Comparison of ENCODE assay signal across 21 mouse cellular contexts in the genomic region with DNA sequence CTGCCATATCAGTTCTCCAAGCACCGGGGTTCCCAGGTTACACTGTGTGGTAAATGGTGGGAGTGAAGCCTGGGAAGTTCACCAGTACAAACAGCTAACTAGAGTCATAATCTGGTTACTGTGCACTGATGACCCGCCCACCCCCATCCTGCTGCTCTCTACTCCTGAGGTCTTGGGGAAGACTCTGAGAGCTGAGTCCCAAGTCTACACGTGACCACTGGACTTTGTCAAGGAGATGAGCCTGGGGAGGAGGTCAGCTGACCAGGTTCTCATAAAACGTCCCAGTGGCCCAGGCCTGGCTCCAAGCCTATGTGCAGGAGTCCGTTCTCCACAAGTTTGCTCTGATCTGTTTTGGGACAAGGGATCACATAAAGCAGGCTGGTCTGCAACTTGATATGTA. TPM values are rescaled to one million over a fixed set of nuclear protein-coding genes. Genes with fewer than 3 reads are reported as not detected.
DNase-seq lines count a peak whose midpoint lies in the region; ATAC-seq and TF ChIP-seq lines count a peak whose summit lies in the region.
"Had no signal": no experiment of that assay in that cellular context is flagged by ENCODE, and none has a peak within 500 bp of the region (broad histone marks: within the 10 kb centered on the region; RNA-seq: fewer than 3 reads in every experiment).

No protein-coding gene starts in this region.

- no peak for TF ChIP-seq CTCF in heart, adult 2 months (IDR thresholded peaks at IDR 0.05)

- intact Hi-C loops in heart, adult 2 months (cut with DNase I) = no loop called here

- TF ChIP-seq POLR2A in heart, adult 2 months (IDR thresholded peaks at IDR 0.05; ENCODE audit: insufficient read depth, low read depth, low read length) = no peak

- H3K4me2 ChIP-seq in midbrain, embryonic 15.5 days = no peak overlapping the region
- H3K4me2 ChIP-seq: embryonic facial prominence, embryonic 13.5 days; forebrain, embryonic 15.5 days; limb, embryonic 15.5 days; liver, embryonic 15.5 days; midbrain, embryonic 11.5 days; neural tube, embryonic 12.5 days had no signal

- H3K9me3 ChIP-seq in heart, embryonic 10.5 days = no peaks in the 10 kb centered on the region
- no peaks in the 10 kb centered on the region for H3K9me3 ChIP-seq in midbrain, embryonic 15.5 days
- H3K9me3 ChIP-seq: embryonic facial prominence, embryonic 13.5 days; forebrain, embryonic 15.5 days; limb, embryonic 15.5 days; liver, embryonic 15.5 days; neural tube, embryonic 12.5 days had no signal

- no peaks in the 10 kb centered on the region for H3K27me3 ChIP-seq in heart, embryonic 10.5 days (ENCODE audit: insufficient read depth, poor library complexity, severe bottlenecking)
- H3K27me3 ChIP-seq in heart, adult 2 months (ENCODE audit: control insufficient read depth, insufficient read depth, low read length) = no peaks in the 10 kb centered on the region
- no peaks in the 10 kb centered on the region for H3K27me3 ChIP-seq in midbrain, embryonic 15.5 days (replicated peaks)
- H3K27me3 ChIP-seq: embryonic facial prominence, embryonic 13.5 days; forebrain, embryonic 15.5 days; limb, embryonic 15.5 days; liver, embryonic 15.5 days; neural tube, embryonic 12.5 days; Patski had no signal

- peak overlapping the region; percentile 47; the same call in 1 of the 2 replicates for H3K27ac ChIP-seq in heart, embryonic 10.5 days
- H3K27ac ChIP-seq in heart, adult 2 months = no peak overlapping the region
- no peak overlapping the region for H3K27ac ChIP-seq in midbrain, embryonic 15.5 days
- H3K27ac ChIP-seq: embryonic facial prominence, embryonic 13.5 days; forebrain, embryonic 15.5 days; limb, embryonic 15.5 days; liver, embryonic 15.5 days; neural tube, embryonic 12.5 days had no signal

- TF ChIP-seq EP300 in heart, adult 2 months (IDR thresholded peaks at IDR 0.05; ENCODE audit: insufficient read depth, low read depth, low read length) = no peak

- no peak for DNase-seq in heart, embryonic 10.5 days (ENCODE audit: low spot score)
- DNase-seq in heart, adult 2 months = no peak
- DNase-seq in ZHBTc4 (ENCODE audit: low read depth, low spot score) = peak; percentile 25
- DNase-seq in kidney, adult 8-10 months = peak; percentile 93
- peak; percentile 89 to 95 for DNase-seq in kidney, postnatal 25 days
- no peak for DNase-seq in adrenal gland, postnatal 10 days
- DNase-seq: cerebellum, adult 8-10 months; gastrocnemius, postnatal 14 days; right cerebral cortex, postnatal 4 days; thymus, postnatal 14 days had no signal

- WGBS in heart, embryonic 10.5 days = 80% methylated on average over 5 of the region's 5 CpGs
- WGBS in heart, adult 2 months = 63% methylated on average over 5 of the region's 5 CpGs
- WGBS in midbrain, embryonic 15.5 days = 82% methylated on average over 5 of the region's 5 CpGs

- ATAC-seq in erythroblast, adult 5-6 weeks (replicated peaks; ENCODE audit: low FRiP score, poor library complexity, severe bottlenecking) = no peak
- ATAC-seq in midbrain, embryonic 15.5 days (replicated peaks) = no peak
- ATAC-seq: activated CD4-positive, CD25-positive, alpha-beta regulatory T cell, adult 4 months; CD4-positive, CD25-positive, alpha-beta regulatory T cell, adult 4 months; forebrain, embryonic 15.5 days; Patski had no signal

- peaks cover 2% of the 10 kb centered on the region for H3K79me2 ChIP-seq in heart, adult 2 months (replicated peaks; ENCODE audit: control insufficient read depth, insufficient read depth, low read length)

- no peak overlapping the region for H3K9ac ChIP-seq in heart, adult 2 months (ENCODE audit: low read depth, low read length)
- no peak overlapping the region for H3K9ac ChIP-seq in midbrain, embryonic 15.5 days
- H3K9ac ChIP-seq: embryonic facial prominence, embryonic 13.5 days; forebrain, embryonic 15.5 days; limb, embryonic 15.5 days; liver, embryonic 15.5 days; neural tube, embryonic 12.5 days had no signal

- no peaks in the 10 kb centered on the region for H3K36me3 ChIP-seq in heart, embryonic 10.5 days
- H3K36me3 ChIP-seq in heart, adult 2 months (ENCODE audit: control insufficient read depth, insufficient read depth, low read length) = peaks cover 21% of the 10 kb centered on the region
- no peaks in the 10 kb centered on the region for H3K36me3 ChIP-seq in midbrain, embryonic 15.5 days (replicated peaks)
- H3K36me3 ChIP-seq: embryonic facial prominence, embryonic 13.5 days; forebrain, embryonic 15.5 days; liver, embryonic 15.5 days; neural tube, embryonic 12.5 days had no signal

- H3K4me3 ChIP-seq in heart, embryonic 10.5 days = no peak overlapping the region
- no peak overlapping the region for H3K4me3 ChIP-seq in heart, adult 2 months
- H3K4me3 ChIP-seq in midbrain, embryonic 15.5 days = no peak overlapping the region
- H3K4me3 ChIP-seq: embryonic facial prominence, embryonic 13.5 days; forebrain, embryonic 15.5 days; limb, embryonic 15.5 days; liver, embryonic 15.5 days; neural tube, embryonic 12.5 days had no signal

- peaks cover 51% of the 10 kb centered on the region for H3K4me1 ChIP-seq in heart, embryonic 10.5 days
- peaks cover 36% of the 10 kb centered on the region for H3K4me1 ChIP-seq in heart, adult 2 months (ENCODE audit: control insufficient read depth, insufficient read depth, low read length)
- H3K4me1 ChIP-seq in midbrain, embryonic 15.5 days = peaks cover 4% of the 10 kb centered on the region; the same call in 1 of the 2 replicates
- H3K4me1 ChIP-seq: embryonic facial prominence, embryonic 13.5 days; forebrain, embryonic 15.5 days; limb, embryonic 15.5 days; liver, embryonic 15.5 days; neural tube, embryonic 12.5 days had no signal

RNA-seq across cellular contexts. Expression of gene Rab11fip5, which starts 14.1 kb away (rescaled TPM):
- polyA plus RNA-seq in heart, embryonic 10.5 days (2016; fragmentation: Nextera tagmentation; extraction: Ambion mirVana) = 9.0 and 23.0 TPM in 2 replicates
- total RNA-seq in heart, adult 2 months (2021) = 10 to 100 TPM; 59.3 to 73.9 TPM
- 41.6 and 55.0 TPM in 2 replicates for polyA plus RNA-seq in heart, adult 2 months (2012; rRNA removed)
- total RNA-seq in erythroblast, adult 5-6 weeks (2015; ENCODE audit: low replicate concordance) = 0.19 and 0.21 TPM in 2 replicates
- total RNA-seq in erythroblast, adult 5-6 weeks (2017; ENCODE audit: low replicate concordance) = 0.51 and 2.6 TPM in 2 replicates
- polyA plus RNA-seq in midbrain, embryonic 15.5 days (2015; fragmentation: Nextera tagmentation; extraction: Ambion mirVana) = 22.1 and 23.4 TPM in 2 replicates
- 10 to 100 TPM; 24.5 to 32.4 TPM for total RNA-seq in adrenal gland, postnatal 10 days (2021)

RNA-seq across cellular contexts. Expression of gene Sfxn5, which starts 27.1 kb away (rescaled TPM):
- 4.5 and 5.8 TPM in 2 replicates for polyA plus RNA-seq in heart, embryonic 10.5 days (2016; fragmentation: Nextera tagmentation; extraction: Ambion mirVana)
- 1 to 10 TPM; 4.2 to 5.3 TPM for total RNA-seq in heart, adult 2 months (2021)
- polyA plus RNA-seq in heart, adult 2 months (2012; rRNA removed) = 4.9 and 5.9 TPM in 2 replicates
- 0.19 and 0.63 TPM in 2 replicates for total RNA-seq in erythroblast, adult 5-6 weeks (2015; ENCODE audit: low replicate concordance)
- total RNA-seq in erythroblast, adult 5-6 weeks (2017; ENCODE audit: low replicate concordance) = 0.56 and 1.3 TPM in 2 replicates
- 26.0 and 29.5 TPM in 2 replicates for polyA plus RNA-seq in midbrain, embryonic 15.5 days (2015; fragmentation: Nextera tagmentation; extraction: Ambion mirVana)
- total RNA-seq in adrenal gland, postnatal 10 days (2021) = 10 to 100 TPM; 21.5 to 23.1 TPM

Comparison
In these comparisons a context has a peak if more than half of its experiments do, and no peak if none do; other contexts are left out.
1. DNase-seq: peak in ZHBTc4 (single experiment), kidney, adult 8-10 months (2 of 2) and kidney, postnatal 25 days (2 of 2); none in heart, embryonic 10.5 days (single experiment), heart, adult 2 months (0 of 2) and adrenal gland, postnatal 10 days (single experiment).
2. RNA of gene Rab11fip5, which starts 14.1 kb away (total RNA-seq): 59.3 to 73.9 TPM in heart, adult 2 months and 24.5 to 32.4 TPM in adrenal gland, postnatal 10 days; 0.19 to 2.6 TPM in erythroblast, adult 5-6 weeks; every median in the first group is over 4 times any median in the second.